Mouse (Mus musculus) common myeloid progenitor, adult 5-6 weeks (primary cell): ENCODE measurements at regions not wholly inside any gene's neighbourhood (a gene's known extent, or its start where the extent isn't known, plus 50 kb on each side); places are given as distances from the start of the nearest gene placed in this dataset.

ENCODE experiments used
- ATAC-seq: replicated peaks from 2 replicates; pipeline ENCODE4 v1.8.0; 2016; ENCODE audit warnings: low read depth, mild to moderate bottlenecking, moderate TSS enrichment, inconsistent platforms; ENCODE audit not compliant: poor library complexity, severe bottlenecking

GRCm38 (mm10) chr6:24272821-24273220, 104.9 kb upstream of the Slc13a1 start:
- ATAC-seq: no peak

- ATAC-seq: peak; percentile 89
Measured at GRCm38 (mm10) chr6:24269633-24270032, 101.7 kb upstream of the Slc13a1 start.

GRCm38 (mm10) chr6:24263796-24264195, 95.9 kb upstream of the Slc13a1 start:
- ATAC-seq: no peak

- ATAC-seq: no peak
Measured at GRCm38 (mm10) chr6:24262578-24262977, 94.7 kb upstream of the Slc13a1 start.

GRCm38 (mm10) chr6:24245591-24245990, 77.7 kb upstream of the Slc13a1 start:
- no peak for ATAC-seq

- ATAC-seq: no peak
Measured at GRCm38 (mm10) chr6:24238541-24238940, 70.6 kb upstream of the Slc13a1 start.

- no peak for ATAC-seq
Measured at GRCm38 (mm10) chr6:24238054-24238453, 70.2 kb upstream of the Slc13a1 start.

GRCm38 (mm10) chr6:24233626-24234025, 65.7 kb upstream of the Slc13a1 start:
- no peak for ATAC-seq

GRCm38 (mm10) chr6:24220589-24220988, 52.7 kb upstream of the Slc13a1 start:
- ATAC-seq: no peak

GRCm38 (mm10) chr6:24219882-24220522, 52.1 kb upstream of the Slc13a1 start:
- ATAC-seq: no peak
